Mouse (Mus musculus) layer of hippocampus, adult 11-12 months (tissue): ENCODE measurements around the gene Zswim9.
A peak's percentile ranks its signal among the peaks of the same experiment; 100 is the strongest.

Experiments
- DNase-seq: peaks from one replicate; pipeline ENCODE4 v3.0.0; 2022; ENCODE audit warnings: low spot score

The Zswim9 gene

DNA sequence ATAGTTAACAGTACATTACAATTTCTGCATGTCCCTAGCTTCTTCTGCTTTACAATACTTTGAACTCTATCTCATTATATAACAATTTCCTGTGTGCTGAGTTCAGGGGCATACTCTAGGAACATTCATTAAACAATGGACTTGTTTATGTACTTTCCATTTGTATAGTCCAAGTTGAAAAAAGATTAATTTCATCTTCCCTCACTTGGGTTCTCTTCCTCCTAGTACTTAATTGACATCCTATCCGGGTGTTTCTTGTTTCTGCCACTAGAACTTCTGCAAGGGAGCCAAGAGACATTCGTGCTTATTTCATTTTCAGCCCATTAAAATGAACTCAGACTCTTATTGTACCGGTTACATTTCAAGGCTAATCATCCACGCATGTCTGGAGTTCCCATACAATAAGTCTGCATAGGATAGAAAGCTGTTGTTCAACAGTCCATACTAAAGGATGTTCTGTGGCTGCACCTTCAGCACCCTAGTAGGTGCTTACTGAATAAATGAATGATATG is 9.7 kb downstream of the Zswim9 start:
- DNase-seq = no peak

DNA sequence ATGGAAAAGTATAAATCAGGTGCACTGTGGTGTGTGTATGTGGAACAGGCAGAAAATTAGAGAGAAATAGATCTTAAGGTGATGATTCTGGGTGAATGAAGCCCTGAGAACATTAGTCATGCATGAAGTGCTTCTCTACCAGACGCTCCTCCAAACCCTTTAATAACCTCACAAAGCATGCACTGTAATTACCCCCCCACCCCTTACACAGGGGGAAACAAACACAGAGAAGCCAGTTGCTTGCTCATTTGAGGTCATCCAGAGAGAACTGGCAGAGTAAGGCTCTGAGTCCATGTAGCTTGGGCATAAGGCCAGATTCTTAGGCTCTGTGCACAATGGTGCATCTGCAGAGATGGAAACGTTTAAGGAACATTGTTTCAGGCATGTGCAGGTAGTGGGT is 14.1 kb downstream of the Zswim9 start:
- DNase-seq = no peak

DNA sequence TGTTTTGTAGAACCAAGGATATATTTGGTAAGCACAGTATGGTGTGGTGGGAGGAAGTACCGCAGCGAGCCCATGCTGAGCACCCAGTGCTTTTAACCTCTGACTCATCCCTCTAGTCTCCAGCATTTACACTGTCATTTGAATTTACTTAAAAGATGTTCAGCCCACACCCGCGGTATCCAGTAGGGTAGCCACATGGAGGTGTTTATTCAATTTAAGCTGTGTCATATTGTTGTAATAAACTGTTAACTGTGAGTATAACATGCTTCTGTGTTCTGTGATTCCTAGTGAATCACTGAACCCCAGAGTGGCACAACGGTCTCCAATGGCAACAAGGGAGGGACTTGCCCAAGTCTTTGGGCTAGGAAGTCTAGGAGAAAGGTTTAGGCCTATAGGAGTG is 14.7 kb downstream of the Zswim9 start:
- peak; percentile 8 for DNase-seq

DNA sequence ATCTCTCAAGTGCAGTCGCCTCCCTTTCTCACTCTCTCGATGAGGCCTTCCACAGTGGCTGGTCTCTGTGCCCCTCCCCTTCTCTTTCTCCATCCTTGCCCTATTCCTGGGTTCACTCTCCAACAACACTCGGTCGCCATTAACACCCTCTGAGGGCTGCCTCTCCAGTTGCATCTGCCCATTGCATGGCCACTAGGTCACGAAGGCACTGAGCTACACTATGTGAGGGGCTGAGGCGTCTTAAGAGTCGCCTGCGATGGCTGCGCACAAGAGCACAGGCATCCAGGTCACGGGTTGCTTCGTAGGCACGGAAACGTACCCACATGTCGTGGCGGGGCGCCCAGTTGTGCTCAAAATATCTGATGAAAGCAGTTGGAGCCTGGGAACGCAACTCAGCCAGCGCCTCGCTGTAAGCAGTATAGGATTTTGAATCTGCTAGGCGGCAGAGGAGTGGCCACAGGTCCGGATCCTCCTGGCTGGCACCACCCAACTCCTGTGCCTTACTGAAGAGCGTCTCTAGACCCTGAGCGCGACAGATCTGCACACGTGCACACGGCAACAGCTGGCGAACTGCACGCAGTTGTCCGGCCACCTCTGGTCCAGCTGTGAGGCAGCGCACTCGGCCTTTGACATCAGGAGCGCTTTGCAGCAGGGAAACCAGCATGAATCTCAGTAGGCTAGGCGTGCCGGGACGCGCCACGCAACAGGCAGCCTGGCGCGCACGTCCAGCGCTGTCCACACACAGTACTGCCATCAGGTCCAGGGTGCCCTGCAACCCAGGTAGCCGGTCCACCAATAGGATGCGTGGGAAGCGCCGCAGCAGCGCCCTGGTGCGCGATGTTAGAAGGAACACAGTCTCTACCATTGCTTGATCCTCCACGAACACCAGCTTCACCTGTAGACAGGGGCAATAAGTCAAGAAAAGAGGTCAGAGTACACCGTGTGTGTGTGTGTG is 17.5 kb downstream of the Zswim9 start:
- DNase-seq = peak; percentile 5

DNA sequence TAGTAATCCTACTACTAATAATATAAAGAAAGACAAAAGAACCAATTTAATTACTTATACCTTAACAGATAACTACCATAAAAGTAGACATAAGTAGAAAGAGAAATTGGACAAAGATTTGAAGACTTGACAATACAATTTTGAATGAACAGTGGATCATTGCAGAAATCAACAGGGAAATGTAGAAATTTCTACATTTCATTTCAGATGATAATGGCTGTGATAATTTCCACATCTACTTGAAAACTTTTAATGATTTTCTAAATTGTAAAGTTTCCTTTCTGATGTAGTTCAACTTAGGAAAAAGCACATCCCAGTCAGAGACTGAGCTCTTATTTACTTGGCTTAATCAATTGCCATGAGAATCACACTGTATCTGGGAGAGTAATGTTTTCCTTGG is 65.8 kb downstream of the Zswim9 start, which contains the start of gene Vmn1r89:
TSS of gene Vmn1r89 (plus strand) at position 301 of the 400 bp plus-strand sequence.
- DNase-seq = no peak
